ENCODE assay signal across 8 mouse cellular contexts in genomic region chr7:99332774-99333480, GRCm38 (mm10). TPM values are rescaled to one million over a fixed set of nuclear protein-coding genes. Genes with fewer than 3 reads are reported as not detected.
DNase-seq lines count a peak whose midpoint lies in the region; ATAC-seq and TF ChIP-seq lines count a peak whose summit lies in the region.

No protein-coding gene starts in this region.

- H3K27me3 ChIP-seq in embryonic facial prominence, embryonic 12.5 days: no peaks in the 10 kb centered on the region
- H3K27me3 ChIP-seq in limb, embryonic 13.5 days: no peaks in the 10 kb centered on the region
- H3K27me3 ChIP-seq in neural tube, embryonic 13.5 days: no peaks in the 10 kb centered on the region
- H3K27me3 ChIP-seq in stomach, postnatal 0 days (ENCODE audit: control insufficient read depth, insufficient read depth, low read length): no peaks in the 10 kb centered on the region

- WGBS in embryonic facial prominence, embryonic 12.5 days: 43% methylated on average over 12 of the region's 12 CpGs
- 40% methylated on average over 12 of the region's 12 CpGs for WGBS in limb, embryonic 13.5 days
- 47% methylated on average over 12 of the region's 12 CpGs for WGBS in neural tube, embryonic 13.5 days
- 39% methylated on average over 12 of the region's 12 CpGs for WGBS in stomach, postnatal 0 days

- no peak for TF ChIP-seq EP300 in stomach, postnatal 0 days (optimal IDR thresholded peaks at IDR 0.05)

- H3K4me3 ChIP-seq in embryonic facial prominence, embryonic 12.5 days: no peak overlapping the region
- no peak overlapping the region for H3K4me3 ChIP-seq in limb, embryonic 13.5 days
- H3K4me3 ChIP-seq in neural tube, embryonic 13.5 days: no peak overlapping the region
- H3K4me3 ChIP-seq in stomach, postnatal 0 days (ENCODE audit: low read depth, low read length): no peak overlapping the region

- no peak overlapping the region for H3K4me2 ChIP-seq in embryonic facial prominence, embryonic 12.5 days (replicated peaks)
- no peak overlapping the region for H3K4me2 ChIP-seq in limb, embryonic 13.5 days (replicated peaks)
- no peak overlapping the region for H3K4me2 ChIP-seq in neural tube, embryonic 13.5 days
- H3K4me2 ChIP-seq in stomach, postnatal 0 days (replicated peaks; ENCODE audit: low read depth): no peak overlapping the region

- no peak overlapping the region for H3K27ac ChIP-seq in embryonic facial prominence, embryonic 12.5 days
- H3K27ac ChIP-seq in limb, embryonic 13.5 days: no peak overlapping the region
- 0 out of 2 replicates have a peak overlapping the region, but pooled peaks have one; percentile 6 for H3K27ac ChIP-seq in neural tube, embryonic 13.5 days (replicated peaks)
- no peak overlapping the region for H3K27ac ChIP-seq in stomach, postnatal 0 days (replicated peaks)

- no peaks in the 10 kb centered on the region for H3K36me3 ChIP-seq in embryonic facial prominence, embryonic 12.5 days
- H3K36me3 ChIP-seq in limb, embryonic 13.5 days: no peaks in the 10 kb centered on the region
- peaks cover 50% of the 10 kb centered on the region for H3K36me3 ChIP-seq in neural tube, embryonic 13.5 days
- H3K36me3 ChIP-seq in stomach, postnatal 0 days (ENCODE audit: control insufficient read depth, insufficient read depth, low read length): no peaks in the 10 kb centered on the region

- ATAC-seq in embryonic facial prominence, embryonic 12.5 days (ENCODE audit: insufficient number of reproducible peaks, insufficient read depth, low FRiP score, low TSS enrichment): peak; percentile 70; the same call in 1 of the 2 replicates
- ATAC-seq in limb, embryonic 13.5 days (ENCODE audit: low FRiP score, low read depth): peak; percentile 76; the same call in 1 of the 2 replicates
- ATAC-seq in neural tube, embryonic 13.5 days (ENCODE audit: low read depth): peak; percentile 68
- ATAC-seq in stomach, postnatal 0 days (ENCODE audit: low FRiP score, low TSS enrichment): peak; percentile 75

- no peaks in the 10 kb centered on the region for H3K9me3 ChIP-seq in embryonic facial prominence, embryonic 12.5 days
- H3K9me3 ChIP-seq in limb, embryonic 13.5 days: no peaks in the 10 kb centered on the region
- H3K9me3 ChIP-seq in neural tube, embryonic 13.5 days: no peaks in the 10 kb centered on the region
- no peaks in the 10 kb centered on the region for H3K9me3 ChIP-seq in stomach, postnatal 0 days (ENCODE audit: control insufficient read depth, low read length)

- DNase-seq in 416B (ENCODE audit: low read depth): peak; percentile 74
- peak; percentile 93 for DNase-seq in adrenal gland, postnatal 14 days
- peak; percentile 61 to 83 for DNase-seq in heart, adult 9 months (ENCODE audit: low spot score in 2 of 2)
- DNase-seq in kidney, adult 9 months: peak; percentile 91
- DNase-seq in stomach, postnatal 0 days (ENCODE audit: low spot score): peak; percentile 89

- 0 out of 2 replicates have a peak, but pooled peaks cover 5% of the 10 kb centered on the region for H3K4me1 ChIP-seq in embryonic facial prominence, embryonic 12.5 days
- H3K4me1 ChIP-seq in limb, embryonic 13.5 days: peaks cover 3% of the 10 kb centered on the region; the same call in 1 of the 2 replicates
- peaks cover 16% of the 10 kb centered on the region for H3K4me1 ChIP-seq in neural tube, embryonic 13.5 days (replicated peaks)
- H3K4me1 ChIP-seq in stomach, postnatal 0 days (replicated peaks; ENCODE audit: control insufficient read depth, insufficient read depth): no peaks in the 10 kb centered on the region

- H3K9ac ChIP-seq in embryonic facial prominence, embryonic 12.5 days: no peak overlapping the region; the same call in 1 of the 2 replicates
- H3K9ac ChIP-seq in limb, embryonic 13.5 days: peak overlapping the region; percentile 39; the same call in 1 of the 2 replicates
- H3K9ac ChIP-seq in neural tube, embryonic 13.5 days: no peak overlapping the region
- no peak overlapping the region for H3K9ac ChIP-seq in stomach, postnatal 0 days (ENCODE audit: low read length)

- TF ChIP-seq CTCF in stomach, postnatal 0 days (IDR thresholded peaks at IDR 0.05; ENCODE audit: low read depth): peak; percentile 97

RNA-seq across cellular contexts. Expression of gene Serpinh1, which starts 20.1 kb away (rescaled TPM):
- 291 and 364 TPM in 2 replicates for total RNA-seq in adrenal gland, postnatal 14 days (2021)
- 1,388 and 1,403 TPM in 2 replicates for polyA plus RNA-seq in embryonic facial prominence, embryonic 12.5 days (2016; fragmentation: Nextera tagmentation; extraction: Ambion mirVana)
- 1,782 and 1,939 TPM in 2 replicates for polyA plus RNA-seq in limb, embryonic 13.5 days (2015; fragmentation: Nextera tagmentation; extraction: Ambion mirVana)
- 462 and 484 TPM in 2 replicates for polyA plus RNA-seq in neural tube, embryonic 13.5 days (2015; fragmentation: Nextera tagmentation; extraction: Ambion mirVana)
- polyA plus RNA-seq in stomach, postnatal 0 days (2015; fragmentation: Nextera tagmentation; extraction: Ambion mirVana): 331 and 433 TPM in 2 replicates

RNA-seq across cellular contexts. Expression of gene Gdpd5, which starts 48.3 kb away (rescaled TPM):
- 10.9 and 11.0 TPM in 2 replicates for total RNA-seq in adrenal gland, postnatal 14 days (2021)
- polyA plus RNA-seq in embryonic facial prominence, embryonic 12.5 days (2016; fragmentation: Nextera tagmentation; extraction: Ambion mirVana): 20.3 and 23.4 TPM in 2 replicates
- polyA plus RNA-seq in limb, embryonic 13.5 days (2015; fragmentation: Nextera tagmentation; extraction: Ambion mirVana): 14.0 and 14.5 TPM in 2 replicates
- polyA plus RNA-seq in neural tube, embryonic 13.5 days (2015; fragmentation: Nextera tagmentation; extraction: Ambion mirVana): 53.0 and 59.8 TPM in 2 replicates
- 8.1 and 9.1 TPM in 2 replicates for polyA plus RNA-seq in stomach, postnatal 0 days (2015; fragmentation: Nextera tagmentation; extraction: Ambion mirVana)
